Mouse (Mus musculus): Measurements from ENCODE around the gene Olfr1390. TPM values are rescaled to one million over a fixed set of nuclear protein-coding genes. Genes with fewer than 3 reads are reported as not detected.

Olfr1390 gene
- polyA plus RNA-seq, 1 experiment from 2014 or later = not detected

Other genes starting within 250 kb of the Olfr1390 start
- not detected in 2 replicates for gene Olfr1396, start 220.3 kb upstream of the Olfr1390 start, polyA plus RNA-seq (2015; fragmentation: Nextera tagmentation; extraction: Ambion mirVana)
- gene Olfr1395, start 192.9 kb upstream of the Olfr1390 start, polyA plus RNA-seq (2015; fragmentation: Nextera tagmentation; extraction: Ambion mirVana) = not detected in 2 replicates
- not detected in 2 replicates for gene Olfr1394, start 180.8 kb upstream of the Olfr1390 start, polyA plus RNA-seq (2015; fragmentation: Nextera tagmentation; extraction: Ambion mirVana)
- 2.6 and 5.6 TPM in 2 replicates for gene Btnl9, start 148.0 kb upstream of the Olfr1390 start, polyA plus RNA-seq (2015; fragmentation: Nextera tagmentation; extraction: Ambion mirVana)
- gene Zfp62, start 131.9 kb upstream of the Olfr1390 start, polyA plus RNA-seq (2015; fragmentation: Nextera tagmentation; extraction: Ambion mirVana) = 40.5 and 41.9 TPM in 2 replicates
- 66.7 and 75.0 TPM in 2 replicates for gene Mgat1, start 91.0 kb upstream of the Olfr1390 start, polyA plus RNA-seq (2015; fragmentation: Nextera tagmentation; extraction: Ambion mirVana)
- gene Olfr1393, start 56.9 kb upstream of the Olfr1390 start, polyA plus RNA-seq (2015; fragmentation: Nextera tagmentation; extraction: Ambion mirVana) = not detected in 2 replicates
- gene Olfr1392, start 49.9 kb upstream of the Olfr1390 start, polyA plus RNA-seq (2015; fragmentation: Nextera tagmentation; extraction: Ambion mirVana) = 0.10 and 0.15 TPM in 2 replicates
- gene Olfr10, start 30.4 kb upstream of the Olfr1390 start, polyA plus RNA-seq (2015; fragmentation: Nextera tagmentation; extraction: Ambion mirVana) = not detected in 2 replicates
- not detected in 2 replicates for gene Olfr1391, start 12.4 kb upstream of the Olfr1390 start, polyA plus RNA-seq (2015; fragmentation: Nextera tagmentation; extraction: Ambion mirVana)
- gene Olfr1389, start 87.9 kb downstream of the Olfr1390 start, polyA plus RNA-seq (2015; fragmentation: Nextera tagmentation; extraction: Ambion mirVana) = not detected in 2 replicates
- gene Olfr1388, start 101.4 kb downstream of the Olfr1390 start, polyA plus RNA-seq (2015; fragmentation: Nextera tagmentation; extraction: Ambion mirVana) = 0.06 and 0.09 TPM in 2 replicates
- not detected in 2 replicates for gene Olfr1387, start 120.2 kb downstream of the Olfr1390 start, polyA plus RNA-seq (2015; fragmentation: Nextera tagmentation; extraction: Ambion mirVana)
- not detected in 2 replicates for gene Olfr1386, start 129.9 kb downstream of the Olfr1390 start, polyA plus RNA-seq (2015; fragmentation: Nextera tagmentation; extraction: Ambion mirVana)
- gene Olfr1385, start 153.9 kb downstream of the Olfr1390 start, polyA plus RNA-seq (2015; fragmentation: Nextera tagmentation; extraction: Ambion mirVana) = not detected in 2 replicates
- not detected in 2 replicates for gene Olfr1384, start 171.5 kb downstream of the Olfr1390 start, polyA plus RNA-seq (2015; fragmentation: Nextera tagmentation; extraction: Ambion mirVana)
- not detected in 2 replicates for gene Olfr1383, start 184.5 kb downstream of the Olfr1390 start, polyA plus RNA-seq (2015; fragmentation: Nextera tagmentation; extraction: Ambion mirVana)
- gene Olfr1382, start 193.1 kb downstream of the Olfr1390 start, polyA plus RNA-seq (2015; fragmentation: Nextera tagmentation; extraction: Ambion mirVana) = not detected in 2 replicates
- gene Olfr1381, start 208.3 kb downstream of the Olfr1390 start, polyA plus RNA-seq (2015; fragmentation: Nextera tagmentation; extraction: Ambion mirVana) = 0.06 TPM in 1 of 2 replicates, not detected in the other
- not detected in 2 replicates for gene Olfr1380, start 221.7 kb downstream of the Olfr1390 start, polyA plus RNA-seq (2015; fragmentation: Nextera tagmentation; extraction: Ambion mirVana)

Measured in kidney, embryonic 15.5 days (tissue).